Comparison of ENCODE assay signal across 8 mouse cellular contexts in the genomic region with DNA sequence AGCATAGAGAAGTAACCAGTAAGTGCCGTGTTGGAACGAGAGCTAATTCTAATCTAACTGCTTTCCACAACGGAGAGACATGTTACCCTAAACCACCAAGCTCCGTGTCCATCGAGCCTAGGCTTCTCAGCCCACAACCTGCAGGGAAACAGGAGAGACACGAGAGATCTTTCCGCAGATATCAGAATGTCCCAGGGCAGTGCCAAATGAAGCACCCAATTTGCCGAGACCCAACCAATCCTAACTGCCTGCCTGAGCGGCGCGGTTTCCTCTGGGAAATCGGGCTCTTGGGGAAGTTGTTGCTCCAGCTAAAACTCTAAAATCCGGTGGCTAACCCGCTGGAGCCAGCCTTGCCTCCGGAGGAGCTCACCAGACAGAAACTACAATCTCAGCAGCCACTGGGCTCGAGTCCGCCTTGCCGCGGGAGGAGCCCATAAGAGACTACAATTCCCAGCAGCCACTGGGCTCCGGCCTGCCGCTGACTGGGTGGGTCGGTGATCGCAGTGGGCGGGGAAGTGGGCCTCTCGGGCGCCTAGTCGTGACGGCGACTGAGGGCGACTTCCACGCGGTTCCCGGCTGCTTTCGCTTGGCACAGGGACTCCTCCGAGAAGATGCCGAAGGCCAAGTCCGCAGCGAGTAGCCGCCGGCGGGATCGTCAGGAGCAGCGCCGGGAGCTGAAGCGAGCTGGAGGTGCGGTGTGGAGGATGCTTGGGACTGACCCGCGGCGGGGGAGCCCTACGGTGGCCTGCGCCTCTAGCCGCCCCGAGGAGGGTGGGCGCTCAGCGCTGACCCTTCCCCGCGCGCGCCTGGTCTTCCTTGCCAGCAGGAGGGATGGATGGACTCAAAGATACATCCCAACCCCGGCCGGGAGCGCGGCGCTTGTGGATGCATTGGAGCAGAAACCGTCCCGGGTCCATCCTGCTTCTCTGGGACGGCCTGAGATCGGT. TPM values are rescaled to one million over a fixed set of nuclear protein-coding genes. Genes with fewer than 3 reads are reported as not detected.
DNase-seq lines count a peak whose midpoint lies in the region; ATAC-seq and TF ChIP-seq lines count a peak whose summit lies in the region.

A gene (plus strand): TSS at position 534 of the 947 bp plus-strand sequence.

- H3K4me1 ChIP-seq in hindbrain, embryonic 10.5 days (replicated peaks), result peaks cover 12% of the 10 kb centered on the region
- H3K4me1 ChIP-seq in lung, postnatal 0 days (ENCODE audit: insufficient read depth, low read depth, low read length), result no peaks in the 10 kb centered on the region

- no peaks in the 10 kb centered on the region for H3K9me3 ChIP-seq in hindbrain, embryonic 10.5 days
- no peaks in the 10 kb centered on the region for H3K9me3 ChIP-seq in lung, postnatal 0 days (ENCODE audit: low read length)

- H3K27ac ChIP-seq in hindbrain, embryonic 10.5 days, result peak within 1 kb of the TSS; percentile 93
- peak within 1 kb of the TSS; percentile 82 for H3K27ac ChIP-seq in lung, postnatal 0 days (ENCODE audit: low read length)

- H3K4me2 ChIP-seq in lung, postnatal 0 days (replicated peaks; ENCODE audit: low read depth, low read length), result peak within 1 kb of the TSS; percentile 68

- H3K4me3 ChIP-seq in hindbrain, embryonic 10.5 days, result peak within 1 kb of the TSS; percentile 77
- peak within 1 kb of the TSS; percentile 93 for H3K4me3 ChIP-seq in lung, postnatal 0 days (ENCODE audit: low read depth, low read length)

- H3K36me3 ChIP-seq in hindbrain, embryonic 10.5 days, result peaks cover 29% of the 10 kb centered on the region
- H3K36me3 ChIP-seq in lung, postnatal 0 days (ENCODE audit: insufficient read depth, low read length), result no peaks in the 10 kb centered on the region

- peak within 1 kb of the TSS; percentile 91 for H3K9ac ChIP-seq in lung, postnatal 0 days (replicated peaks; ENCODE audit: low read depth)

- ATAC-seq in frontal cortex, adult (ENCODE audit: low TSS enrichment), result peak; percentile 98
- peak; percentile 100 for ATAC-seq in lung, postnatal 0 days

- H3K27me3 ChIP-seq in hindbrain, embryonic 10.5 days (ENCODE audit: insufficient read depth, poor library complexity, severe bottlenecking), result no peaks in the 10 kb centered on the region
- H3K27me3 ChIP-seq in lung, postnatal 0 days (replicated peaks; ENCODE audit: insufficient read depth, low read length), result no peaks in the 10 kb centered on the region

- under 1% methylated on average over 68 of the region's 68 CpGs for WGBS in hindbrain, embryonic 10.5 days
- 1% methylated on average over 65 of the region's 68 CpGs for WGBS in lung, postnatal 0 days

- 0 out of 2 replicates have a peak, but pooled peaks have one; percentile 1 for TF ChIP-seq CTCF in lung, postnatal 0 days (IDR thresholded peaks at IDR 0.05)

- no peak for TF ChIP-seq EP300 in lung, postnatal 0 days (IDR thresholded peaks at IDR 0.05)

- peak; percentile 97 for DNase-seq in MN1 (ENCODE audit: low spot score)
- peak; percentile 93 for DNase-seq in cerebellum, adult 9-10 months
- DNase-seq in hindbrain, embryonic 10.5 days (ENCODE audit: low spot score), result peak; percentile 95
- DNase-seq in layer of hippocampus, adult 9-11 months, result peak; percentile 96
- DNase-seq in lung, postnatal 0 days (ENCODE audit: low spot score), result peak; percentile 98
- peak; percentile 81 for DNase-seq in ovary, postnatal 14 days (ENCODE audit: low spot score)
- peak; percentile 95 for DNase-seq in thymus, postnatal 14 days

RNA-seq across cellular contexts. Expression of the gene that starts here (rescaled TPM):
- 37.1 and 49.2 TPM in 2 replicates for polyA plus RNA-seq in hindbrain, embryonic 10.5 days (2016; fragmentation: Nextera tagmentation; extraction: Ambion mirVana)
- 14.6 and 18.5 TPM in 2 replicates for polyA plus RNA-seq in lung, postnatal 0 days (2015; fragmentation: Nextera tagmentation; extraction: Ambion mirVana)

Comparison
In these comparisons a context has a peak if more than half of its experiments do, and no peak if none do; other contexts are left out.
1. Peak in every context shown above with its lines: DNase-seq, ATAC-seq, H3K4me3 ChIP-seq and H3K27ac ChIP-seq.